Mouse (Mus musculus) lung, embryonic 14.5 days (tissue): ENCODE measurements around the gene Cpt1c. TPM values are rescaled to one million over a fixed set of nuclear protein-coding genes. Genes with fewer than 3 reads are reported as not detected.
A peak's percentile ranks its signal among the peaks of the same experiment; 100 is the strongest.

ENCODE experiments used
- ATAC-seq: fragments of 200-750 bp; cut with Nextera tagmentation; 2 replicates; pipeline ENCODE4 v1.8.0; 2017; ENCODE audit warnings: mild to moderate bottlenecking, moderate TSS enrichment, moderate library complexity; ENCODE audit not compliant: insufficient read depth
- DNase-seq: peaks from one replicate; pipeline ENCODE4 v3.0.0-alpha.2; 2015
- H3K27ac ChIP-seq: fragments of 300-500 bp; sonication (generic); 2 replicates; pipeline ENCODE4 v1.5.1; 2014; ENCODE audit warnings: low read depth, mild to moderate bottlenecking, moderate library complexity
- H3K27me3 ChIP-seq: fragments of 300-500 bp; sonication (generic); 2 replicates; pipeline ENCODE4 v1.6.1; 2014; ENCODE audit warnings: low read length, control low read depth; ENCODE audit not compliant: insufficient read depth
- H3K36me3 ChIP-seq: fragments of 300-500 bp; sonication (generic); 2 replicates; pipeline ENCODE4 v1.6.1; 2014; ENCODE audit warnings: control low read depth; ENCODE audit not compliant: insufficient read depth
- H3K4me1 ChIP-seq: fragments of 300-500 bp; sonication (generic); 2 replicates; pipeline ENCODE4 v1.6.1; 2014; ENCODE audit warnings: antibody characterized with exemption, control low read depth; ENCODE audit not compliant: insufficient read depth
- H3K4me2 ChIP-seq: fragments of 300-500 bp; sonication (generic); 2 replicates; pipeline ENCODE4 v1.6.1; 2014; ENCODE audit warnings: mild to moderate bottlenecking
- H3K4me3 ChIP-seq: fragments of 300-500 bp; sonication (generic); 2 replicates; pipeline ENCODE4 v1.5.1; 2014; ENCODE audit warnings: low read depth, low read length
- H3K9ac ChIP-seq: fragments of 300-500 bp; sonication (generic); 2 replicates; pipeline ENCODE4 v1.6.1; 2014
- H3K9me3 ChIP-seq: fragments of 300-500 bp; sonication (generic); 2 replicates; pipeline ENCODE4 v1.6.1; 2016; ENCODE audit warnings: low read depth, low read length, control low read depth
- CTCF ChIP-seq: IDR thresholded peaks from 2 replicates; pipeline ENCODE4 v1.5.1; 2016; ENCODE audit warnings: antibody characterized with exemption, low read depth
- WGBS: fragments of 180-500 bp; shearing (Covaris S2); extraction: QIAGEN DNeasy Blood & Tissue Kit; methylation state at CpG from one replicate; pipeline ENCODE4 v1.1.7; 2014; 5-methylcytosine and 5-hydroxymethylcytosine counted together
- polyA plus RNA-seq: library from polyadenylated mRNA; unstranded; fragments of >200 nt; fragmentation: Nextera tagmentation; extraction: Ambion mirVana; gene quantifications from 2 replicates; pipeline ENCODE4 v1.2.1, GENCODE M21; 2014

Cpt1c gene
- polyA plus RNA-seq, 1 experiment from 2014 or later = 14.9 TPM

DNA sequence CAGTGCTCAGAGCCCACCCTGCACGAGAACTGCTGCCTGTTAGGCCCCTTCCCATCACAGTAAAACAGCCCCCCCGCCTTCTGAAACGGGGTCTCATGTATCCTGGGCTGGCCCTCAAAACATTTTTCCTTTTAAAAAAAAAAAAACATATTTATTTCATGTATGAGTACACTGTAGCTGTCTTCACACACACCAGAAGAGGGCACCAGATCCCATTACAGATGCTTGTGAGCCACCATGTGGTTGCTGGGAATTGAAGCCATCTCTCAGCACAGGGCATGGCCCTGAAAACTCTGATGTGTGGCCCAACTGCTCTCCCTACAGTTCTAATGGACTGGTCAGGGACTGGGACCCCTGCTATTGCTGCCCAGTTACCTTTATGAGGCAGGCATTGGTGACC lies 3.6 kb upstream of the Cpt1c start:
- 92% methylated on average over 3 of the region's 3 CpGs for WGBS
- H3K27ac ChIP-seq = no peak overlapping the region
- no peak overlapping the region for H3K9ac ChIP-seq
- no peak overlapping the region for H3K4me2 ChIP-seq
- no peaks in the 10 kb centered on the region; the same call in 1 of the 2 replicates for H3K4me1 ChIP-seq
- no peak overlapping the region for H3K4me3 ChIP-seq
- ATAC-seq (no peak), DNase-seq (no peak)
- no peak for TF ChIP-seq CTCF
- H3K27me3 ChIP-seq = no peaks in the 10 kb centered on the region
- H3K36me3 ChIP-seq = peaks cover 75% of the 10 kb centered on the region
- H3K9me3 ChIP-seq = no peaks in the 10 kb centered on the region

DNA sequence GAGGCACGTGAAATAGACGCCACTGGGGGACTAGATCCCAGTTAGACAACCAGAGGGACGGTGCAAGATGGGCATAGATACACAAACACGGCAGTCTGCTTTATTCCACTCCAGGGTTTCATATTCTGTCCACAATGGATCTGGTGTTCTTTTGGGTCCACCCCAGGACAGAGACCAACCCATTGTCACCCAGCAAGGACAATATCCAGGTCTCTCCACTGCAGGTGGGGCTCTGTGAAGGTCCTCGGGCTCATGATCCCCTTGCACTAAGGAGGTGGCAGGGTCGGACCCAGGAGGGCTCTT lies 417 bp upstream of the Cpt1c start:
- no peaks in the 10 kb centered on the region for H3K9me3 ChIP-seq
- ATAC-seq (no peak), DNase-seq (no peak)
- H3K27ac ChIP-seq = no peak overlapping the region
- H3K4me3 ChIP-seq = no peak overlapping the region
- no peaks in the 10 kb centered on the region; the same call in 1 of the 2 replicates for H3K4me1 ChIP-seq
- no peaks in the 10 kb centered on the region for H3K27me3 ChIP-seq
- TF ChIP-seq CTCF = no peak
- peak overlapping the region; percentile 73 for H3K4me2 ChIP-seq
- no peak overlapping the region for H3K9ac ChIP-seq
- H3K36me3 ChIP-seq = peaks cover 43% of the 10 kb centered on the region
- 12% methylated on average over 6 of the region's 6 CpGs for WGBS

DNA sequence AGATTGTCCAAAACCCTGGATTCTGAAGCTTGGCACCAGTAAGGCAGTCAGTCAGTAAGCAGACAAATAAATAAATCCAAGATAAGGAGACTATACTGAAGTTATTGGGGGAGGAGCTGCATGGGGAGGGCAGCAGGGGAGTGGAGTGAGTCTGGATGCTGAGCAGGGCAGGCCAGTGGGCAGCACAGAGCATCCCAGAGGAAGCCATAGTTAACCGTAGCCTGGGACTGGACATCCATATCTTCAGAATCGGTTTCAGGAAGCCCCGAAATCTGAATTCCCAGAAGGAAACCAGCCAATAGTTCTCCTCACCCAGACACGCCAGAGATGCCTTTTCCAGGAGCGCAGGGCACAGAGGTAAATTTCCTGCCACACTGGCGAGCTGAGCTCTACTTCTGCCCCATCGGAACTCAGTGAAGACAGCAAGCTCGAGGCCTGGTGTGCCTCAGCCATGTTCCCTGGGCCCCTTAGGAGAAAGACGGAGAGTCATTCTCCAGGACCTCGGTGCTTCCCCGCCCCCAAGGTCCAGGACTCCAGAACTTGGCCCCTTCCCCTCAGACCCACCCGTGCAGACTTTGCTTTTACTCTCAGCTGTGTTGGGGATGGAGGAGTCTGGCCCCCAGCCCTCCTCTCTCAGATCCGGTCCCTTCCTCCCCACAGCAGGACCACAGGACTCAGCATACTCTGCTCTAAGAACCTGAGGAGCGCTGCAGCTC lies 1.1 kb downstream of the Cpt1c start:
- 42% methylated on average over 14 of the region's 14 CpGs for WGBS
- ATAC-seq (no peak), DNase-seq (no peak)
- TF ChIP-seq CTCF = no peak
- Histone ChIP-seq H3K4me1 (no peaks in the 10 kb centered on the region; the same call in 1 of the 2 replicates), H3K27ac (peak overlapping the region; percentile 72; the same call in 1 of the 2 replicates), H3K9ac (peak overlapping the region; percentile 41), H3K4me2 (peak overlapping the region; percentile 73), H3K9me3 (no peaks in the 10 kb centered on the region), H3K36me3 (peaks cover 28% of the 10 kb centered on the region), H3K27me3 (no peaks in the 10 kb centered on the region), H3K4me3 (peak overlapping the region; percentile 46)

DNA sequence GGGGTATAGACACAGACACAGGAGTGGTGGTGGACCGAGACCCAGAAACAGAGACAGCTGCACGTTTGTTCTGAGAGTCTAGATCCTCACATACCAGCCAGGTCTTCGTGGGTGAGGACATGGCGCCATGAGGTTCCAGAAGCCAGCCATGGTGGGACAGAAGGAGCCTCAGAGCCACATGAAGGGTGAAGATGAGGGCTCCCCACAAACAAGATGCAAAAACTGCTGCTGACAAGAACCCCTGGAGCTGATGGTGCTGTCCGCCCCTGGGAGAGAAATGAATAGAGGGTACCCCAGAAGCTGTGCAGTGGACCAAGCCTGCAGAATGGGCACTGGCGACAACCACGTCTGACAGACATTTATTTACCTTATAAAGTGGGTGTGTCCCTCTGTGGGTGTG lies 3.5 kb downstream of the Cpt1c start:
- TF ChIP-seq CTCF = no peak
- no peak for ATAC-seq
- no peak overlapping the region for H3K27ac ChIP-seq

DNA sequence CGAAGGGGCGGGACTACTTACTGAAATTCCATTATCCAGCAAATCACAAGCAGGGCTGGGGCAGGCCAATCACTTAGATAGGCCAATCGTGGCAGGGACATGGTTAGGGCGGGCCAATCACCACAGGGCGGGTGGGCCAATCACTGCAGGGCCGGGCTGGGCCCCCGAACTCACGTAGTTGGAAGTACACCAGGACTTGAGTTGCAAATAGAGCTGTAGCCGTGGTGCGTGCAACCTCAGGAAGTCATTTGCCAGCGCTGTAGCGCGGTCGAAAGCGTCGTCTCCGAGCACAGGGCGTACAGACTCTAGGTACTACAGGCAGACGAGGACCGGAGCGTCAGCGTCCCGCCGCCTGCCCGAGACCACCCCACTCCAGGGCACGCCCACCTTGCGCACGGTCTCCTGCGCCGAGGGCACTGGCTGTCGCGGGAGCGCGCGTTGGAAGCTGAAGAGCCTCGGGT lies 4.4 kb downstream of the Cpt1c start:
- H3K9ac ChIP-seq = peak overlapping the region; percentile 59
- WGBS = 1% methylated on average over 36 of the region's 36 CpGs
- TF ChIP-seq CTCF = no peak
- peak; percentile 97 for ATAC-seq
- H3K4me2 ChIP-seq = peak overlapping the region; percentile 77
- no peaks in the 10 kb centered on the region; the same call in 1 of the 2 replicates for H3K4me1 ChIP-seq
- no peaks in the 10 kb centered on the region for H3K27me3 ChIP-seq
- peak overlapping the region; percentile 55 for H3K4me3 ChIP-seq
- peak; percentile 96 for DNase-seq
- H3K27ac ChIP-seq = peak overlapping the region; percentile 88
- H3K9me3 ChIP-seq = no peaks in the 10 kb centered on the region
- peaks cover 8% of the 10 kb centered on the region; the same call in 1 of the 2 replicates for H3K36me3 ChIP-seq

More for the DNA sequence above, 3.5 kb downstream of the Cpt1c start:
- 57% methylated on average over 7 of the region's 7 CpGs for WGBS
- H3K9me3 ChIP-seq = no peaks in the 10 kb centered on the region
- H3K9ac ChIP-seq = peak overlapping the region; percentile 59; the same call in 1 of the 2 replicates
- peak overlapping the region; percentile 55 for H3K4me3 ChIP-seq
- H3K4me1 ChIP-seq = no peaks in the 10 kb centered on the region; the same call in 1 of the 2 replicates
- DNase-seq = no peak
- peaks cover 11% of the 10 kb centered on the region; the same call in 1 of the 2 replicates for H3K36me3 ChIP-seq
- H3K4me2 ChIP-seq = peak overlapping the region; percentile 77
- no peaks in the 10 kb centered on the region for H3K27me3 ChIP-seq

DNA sequence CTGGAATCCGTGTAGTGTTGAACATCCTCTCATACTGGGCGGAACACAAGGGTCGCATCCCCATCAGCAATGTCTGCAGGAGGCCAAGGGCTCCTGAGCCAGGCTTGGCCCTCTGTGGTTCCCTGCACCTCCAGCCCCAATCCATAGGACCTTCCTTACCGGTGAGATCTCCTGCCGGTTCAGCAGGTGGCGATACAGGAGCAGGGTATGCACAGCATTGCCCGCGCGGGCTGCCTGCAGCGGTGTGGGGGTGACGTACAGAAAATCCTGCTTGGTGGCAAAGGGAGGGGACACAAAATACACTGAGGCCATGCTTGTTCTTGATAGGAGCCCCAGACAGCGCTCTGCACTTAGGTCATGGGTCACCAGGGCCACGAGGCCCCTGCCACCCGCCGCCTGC lies 8.0 kb downstream of the Cpt1c start:
- no peaks in the 10 kb centered on the region for H3K4me1 ChIP-seq
- H3K27me3 ChIP-seq = no peaks in the 10 kb centered on the region
- H3K9me3 ChIP-seq = no peaks in the 10 kb centered on the region
- no peak for DNase-seq
- no peak overlapping the region for H3K9ac ChIP-seq
- H3K27ac ChIP-seq = no peak overlapping the region
- 0 out of 2 replicates have a peak, but pooled peaks have one; percentile 25 for TF ChIP-seq CTCF
- H3K4me2 ChIP-seq = no peak overlapping the region
- WGBS = 52% methylated on average over 15 of the region's 15 CpGs
- H3K4me3 ChIP-seq = no peak overlapping the region
- peaks cover 19% of the 10 kb centered on the region; the same call in 1 of the 2 replicates for H3K36me3 ChIP-seq
- ATAC-seq = no peak

DNA sequence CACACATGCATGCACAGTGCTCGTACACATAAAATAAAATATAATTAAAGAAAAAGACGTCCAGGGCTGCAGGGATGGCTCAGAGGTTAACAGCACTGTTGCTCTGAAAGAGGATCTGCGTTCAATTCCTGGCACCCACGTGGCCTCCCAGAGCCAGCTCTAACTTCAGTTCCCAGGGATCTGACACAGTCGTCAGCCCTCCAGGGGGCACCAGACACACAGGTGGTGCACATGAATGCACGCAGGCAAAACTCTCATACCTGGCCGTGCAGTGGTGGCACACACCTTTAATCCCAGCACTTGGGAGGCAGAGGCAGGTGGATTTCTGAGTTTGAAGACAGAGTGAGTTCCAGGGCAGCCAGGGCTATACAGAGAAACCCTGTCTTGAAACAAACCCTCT lies 8.7 kb downstream of the Cpt1c start:
- Histone ChIP-seq H3K4me1 (no peaks in the 10 kb centered on the region), H3K4me3 (no peak overlapping the region), H3K36me3 (peaks cover 24% of the 10 kb centered on the region; the same call in 1 of the 2 replicates), H3K4me2 (no peak overlapping the region), H3K9me3 (no peaks in the 10 kb centered on the region), H3K27ac (no peak overlapping the region), H3K9ac (no peak overlapping the region), H3K27me3 (no peaks in the 10 kb centered on the region)
- 73% methylated on average over 7 of the region's 7 CpGs for WGBS
- ATAC-seq (no peak), DNase-seq (no peak)
- no peak for TF ChIP-seq CTCF
